Mouse (Mus musculus) adipose tissue, adult 10 weeks (tissue): ENCODE data around the gene Itih2. TPM values are rescaled to one million over a fixed set of nuclear protein-coding genes. Genes with fewer than 3 reads are reported as not detected.

Source experiments
- polyA plus RNA-seq: library from polyadenylated mRNA; stranded (reverse); fragments of 350-450 nt; fragmentation: Illumina TruSeq; extraction: RNeasy Lipid Tissue Mini Kit (QIAGEN cat#74804); gene quantifications from one replicate; pipeline ENCODE4 v1.2.3, GENCODE M21; 2014; ENCODE audit warnings: low read depth, low replicate concordance

Itih2 gene
- 6.3 TPM for polyA plus RNA-seq

GRCm38 (mm10) chr2:10131296-10131695, at the start of gene Itih2:
TSS of gene Itih2 (minus strand) at chr2:10131396.

GRCm38 (mm10) chr2:10153201-10154075, 22.2 kb upstream of the Itih2 start, which contains the start of gene Itih5:
TSS of gene Itih5 (plus strand) at chr2:10153571.

GRCm38 (mm10) chr2:10080310-10081010, 50.7 kb downstream of the Itih2 start, which contains the start of the genes Atp5c1 and Kin:
TSS of gene Atp5c1 (minus strand) at chr2:10080510.
TSS of gene Kin (plus strand) at chr2:10080593.

GRCm38 (mm10) chr2:10048461-10048860, 82.7 kb downstream of the Itih2 start, which contains the start of gene Taf3:
TSS of gene Taf3 (minus strand) at chr2:10048596.

Other genes with a start within 250 kb of the Itih2 start
- 4.9 TPM for gene 9230102O04Rik, start 241.9 kb downstream of the Itih2 start, polyA plus RNA-seq
- gene Gata3, start 241.4 kb downstream of the Itih2 start, polyA plus RNA-seq: 15.0 TPM
- gene Taf3, start 82.8 kb downstream of the Itih2 start, polyA plus RNA-seq: 9.2 TPM
- 346 TPM for gene Atp5c1, start 50.9 kb downstream of the Itih2 start, polyA plus RNA-seq
- gene Kin, start 50.8 kb downstream of the Itih2 start, polyA plus RNA-seq: 14.9 TPM
- gene Itih5, start 22.2 kb upstream of the Itih2 start, polyA plus RNA-seq: 73.7 TPM
- gene Sfmbt2, start 239.1 kb upstream of the Itih2 start, polyA plus RNA-seq: 2.4 TPM